Mouse (Mus musculus) liver, embryonic 12.5 days (tissue): ENCODE results near the gene Prr22. TPM values are rescaled to one million over a fixed set of nuclear protein-coding genes. Genes with fewer than 3 reads are reported as not detected.

Experiments
- ATAC-seq: fragments of 200-750 bp; cut with Nextera tagmentation; 2 replicates; pipeline ENCODE4 v1.8.0; 2017; ENCODE audit warnings: moderate number of reproducible peaks, mild to moderate bottlenecking, moderate library complexity
- H3K27ac ChIP-seq: fragments of 300-500 bp; sonication (generic); 2 replicates; pipeline ENCODE4 v1.5.1; 2016; ENCODE audit warnings: mild to moderate bottlenecking
- H3K27me3 ChIP-seq: fragments of 300-500 bp; sonication (generic); replicated peaks from 2 replicates; pipeline ENCODE4 v1.6.1; 2016; ENCODE audit warnings: mild to moderate bottlenecking, moderate library complexity
- H3K36me3 ChIP-seq: fragments of 300-500 bp; sonication (generic); 2 replicates; pipeline ENCODE4 v1.6.1; 2016; ENCODE audit warnings: mild to moderate bottlenecking, moderate library complexity
- H3K4me1 ChIP-seq: fragments of 300-500 bp; sonication (generic); 2 replicates; pipeline ENCODE4 v1.6.1; 2016
- H3K4me2 ChIP-seq: fragments of 300-500 bp; sonication (generic); 2 replicates; pipeline ENCODE4 v1.6.1; 2016; ENCODE audit warnings: mild to moderate bottlenecking, moderate library complexity
- H3K4me3 ChIP-seq: fragments of 300-500 bp; sonication (generic); 2 replicates; pipeline ENCODE4 v1.5.1; 2016; ENCODE audit warnings: mild to moderate bottlenecking, moderate library complexity
- H3K9ac ChIP-seq: fragments of 300-500 bp; sonication (generic); 2 replicates; pipeline ENCODE4 v1.6.1; 2016; ENCODE audit warnings: mild to moderate bottlenecking, moderate library complexity
- H3K9me3 ChIP-seq: fragments of 300-500 bp; sonication (generic); replicated peaks from 2 replicates; pipeline ENCODE4 v1.6.1; 2016; ENCODE audit warnings: mild to moderate bottlenecking, moderate library complexity
- WGBS: fragments of 180-500 bp; shearing (Covaris S2); methylation state at CpG from one replicate; pipeline ENCODE4 v1.1.7; 2016; ENCODE audit not compliant: insufficient replicate concordance; 5-methylcytosine and 5-hydroxymethylcytosine counted together
- polyA plus RNA-seq: library from polyadenylated mRNA; unstranded; fragments of >200 nt; fragmentation: Nextera tagmentation; extraction: Ambion mirVana; gene quantifications from 2 replicates; pipeline ENCODE4 v1.2.1, GENCODE M21; 2016

Gene Prr22
- polyA plus RNA-seq, 1 experiment from 2014 or later: 1.1 TPM

DNA sequence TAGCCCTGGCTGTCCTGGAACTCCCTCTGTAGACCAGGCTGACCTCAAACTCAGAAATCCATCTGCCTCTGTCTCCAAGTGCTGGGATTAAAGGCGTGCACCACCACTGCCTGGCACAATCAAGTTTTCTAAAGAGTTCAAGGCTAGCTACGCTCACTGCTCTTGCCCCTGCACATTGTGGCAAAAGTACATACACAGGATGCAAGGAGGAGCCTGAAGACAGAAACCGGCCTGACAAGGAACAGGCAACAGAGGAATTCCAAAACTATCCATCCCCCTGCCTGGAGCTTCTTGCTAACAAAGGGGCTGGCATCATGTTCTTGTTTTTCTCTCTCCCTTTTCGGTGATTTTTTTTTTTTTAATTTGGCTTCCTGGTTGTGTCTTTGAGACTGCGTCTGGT, 25.9 kb upstream of the Prr22 start:
- no peaks in the 10 kb centered on the region for H3K9me3 ChIP-seq
- WGBS: 39% methylated on average over 5 of the region's 5 CpGs
- no peak overlapping the region for H3K4me2 ChIP-seq
- H3K4me3 ChIP-seq: no peak overlapping the region
- no peak overlapping the region for H3K27ac ChIP-seq
- H3K9ac ChIP-seq: no peak overlapping the region
- no peaks in the 10 kb centered on the region for H3K4me1 ChIP-seq
- H3K36me3 ChIP-seq: no peaks in the 10 kb centered on the region
- no peak for ATAC-seq
- H3K27me3 ChIP-seq: peaks cover 71% of the 10 kb centered on the region

DNA sequence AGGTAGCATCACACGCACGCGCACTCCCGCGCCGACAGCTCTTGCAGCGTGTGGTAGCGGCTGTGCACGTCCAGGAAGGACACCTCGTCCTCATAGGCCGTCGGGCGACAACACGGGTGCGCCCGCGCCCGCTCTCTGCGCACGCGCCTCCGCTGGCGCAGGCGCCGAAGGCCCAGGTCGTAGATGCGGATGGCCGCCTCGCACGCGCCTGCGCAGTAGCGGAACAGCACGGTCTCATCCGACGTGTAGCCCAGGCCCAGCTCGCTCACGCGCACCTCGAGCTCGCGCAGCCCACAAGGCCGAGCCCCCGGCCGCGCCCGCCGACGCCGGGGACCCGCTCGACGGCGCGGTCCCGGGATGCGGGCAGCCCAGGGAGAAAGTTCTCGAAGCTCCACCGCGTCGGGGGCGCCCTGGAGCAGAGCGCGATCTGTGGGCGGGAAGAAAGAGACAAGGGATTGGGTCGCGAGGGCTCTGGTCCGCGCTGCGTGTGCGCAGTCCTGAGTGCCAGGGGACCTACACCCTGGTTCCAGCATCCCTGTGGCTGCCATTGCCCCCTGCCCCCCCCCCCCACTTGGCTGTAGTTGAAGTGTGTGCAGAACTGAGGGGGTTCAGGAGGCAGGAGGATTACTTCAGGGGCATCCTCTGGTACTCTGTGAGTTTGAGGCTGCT, 18.5 kb upstream of the Prr22 start:
- no peaks in the 10 kb centered on the region for H3K36me3 ChIP-seq
- no peaks in the 10 kb centered on the region for H3K9me3 ChIP-seq
- peak overlapping the region; percentile 66 for H3K4me2 ChIP-seq
- H3K9ac ChIP-seq: peak overlapping the region; percentile 45
- H3K27me3 ChIP-seq: peaks cover 98% of the 10 kb centered on the region
- 19% methylated on average over 71 of the region's 71 CpGs for WGBS
- peaks cover 37% of the 10 kb centered on the region for H3K4me1 ChIP-seq
- no peak overlapping the region for H3K27ac ChIP-seq
- peak overlapping the region; percentile 41 for H3K4me3 ChIP-seq
- ATAC-seq: peak; percentile 72

DNA sequence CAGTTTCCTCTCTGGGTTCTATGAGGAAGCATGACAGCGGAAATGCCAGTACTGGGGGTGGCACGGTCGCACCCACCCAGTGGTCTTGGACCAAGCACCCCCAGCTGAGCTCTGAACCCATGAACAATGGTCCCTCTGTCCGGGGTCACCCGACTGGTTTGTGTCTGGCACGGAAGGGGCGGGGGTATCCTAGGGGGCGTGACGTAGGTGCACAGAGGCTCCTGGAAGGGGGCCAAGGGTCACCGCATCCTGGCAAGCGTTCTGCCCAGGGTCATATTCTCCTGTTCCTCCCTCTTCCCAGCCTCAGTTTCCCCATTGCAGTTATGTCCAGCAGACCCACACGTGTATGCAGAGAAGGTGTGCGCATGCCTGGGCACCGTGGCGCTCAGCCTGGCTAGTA, 16.6 kb upstream of the Prr22 start:
- Histone ChIP-seq H3K27me3 (peaks cover 88% of the 10 kb centered on the region), H3K27ac (no peak overlapping the region), H3K36me3 (no peaks in the 10 kb centered on the region), H3K4me1 (peaks cover 56% of the 10 kb centered on the region), H3K4me2 (no peak overlapping the region), H3K4me3 (no peak overlapping the region), H3K9me3 (no peaks in the 10 kb centered on the region), H3K9ac (no peak overlapping the region)
- 32% methylated on average over 15 of the region's 15 CpGs for WGBS
- ATAC-seq: no peak

DNA sequence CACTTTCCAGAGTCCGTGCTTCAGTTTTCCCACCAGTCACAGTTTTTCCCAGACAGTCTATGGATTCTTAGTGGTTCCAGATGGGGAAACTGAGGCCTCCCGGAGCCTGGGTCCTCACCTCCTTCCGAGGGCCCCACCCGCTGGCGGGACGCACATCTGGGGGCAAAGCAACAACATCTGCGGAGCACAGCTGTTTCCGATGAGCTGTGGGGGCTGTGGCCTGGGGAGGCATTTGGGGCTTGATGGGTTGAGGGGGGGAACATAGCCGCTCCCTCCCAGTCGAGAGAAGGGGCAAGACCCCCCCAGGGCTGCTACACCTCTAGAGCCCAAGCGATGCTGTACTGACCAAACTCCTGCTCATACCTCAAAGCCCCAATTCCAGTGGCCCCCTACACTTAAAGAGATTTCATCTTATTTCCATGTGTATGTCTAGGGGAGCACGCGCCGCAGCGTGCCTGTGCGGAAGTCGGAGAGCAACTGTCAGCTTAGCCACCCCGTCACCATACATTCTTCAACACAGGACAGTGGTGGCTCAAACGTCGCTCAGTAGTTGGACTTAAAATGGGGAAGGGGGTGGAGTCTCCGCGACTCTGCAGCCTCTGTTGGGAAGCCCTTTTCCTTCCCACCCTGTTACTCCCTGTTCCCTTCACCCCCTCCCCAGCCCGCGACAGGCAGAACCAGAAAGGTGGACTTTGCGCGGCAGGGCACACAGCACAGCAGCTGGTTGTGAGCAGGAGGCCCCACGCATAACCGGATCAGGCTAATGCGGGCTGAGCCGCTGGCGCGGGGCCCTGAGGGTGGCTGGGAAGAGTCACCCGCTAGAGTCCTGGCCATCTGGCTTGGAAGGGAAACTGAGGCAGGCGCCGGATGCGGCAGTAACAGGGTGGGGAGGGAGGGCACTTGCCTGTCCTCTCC, 15.5 kb upstream of the Prr22 start:
- no peak for ATAC-seq
- no peak overlapping the region for H3K4me3 ChIP-seq
- peaks cover 66% of the 10 kb centered on the region for H3K4me1 ChIP-seq
- H3K36me3 ChIP-seq: no peaks in the 10 kb centered on the region
- H3K27ac ChIP-seq: no peak overlapping the region
- 11% methylated on average over 36 of the region's 36 CpGs for WGBS
- peak overlapping the region; percentile 40 for H3K4me2 ChIP-seq
- H3K9me3 ChIP-seq: no peaks in the 10 kb centered on the region
- peaks cover 78% of the 10 kb centered on the region for H3K27me3 ChIP-seq
- no peak overlapping the region for H3K9ac ChIP-seq

DNA sequence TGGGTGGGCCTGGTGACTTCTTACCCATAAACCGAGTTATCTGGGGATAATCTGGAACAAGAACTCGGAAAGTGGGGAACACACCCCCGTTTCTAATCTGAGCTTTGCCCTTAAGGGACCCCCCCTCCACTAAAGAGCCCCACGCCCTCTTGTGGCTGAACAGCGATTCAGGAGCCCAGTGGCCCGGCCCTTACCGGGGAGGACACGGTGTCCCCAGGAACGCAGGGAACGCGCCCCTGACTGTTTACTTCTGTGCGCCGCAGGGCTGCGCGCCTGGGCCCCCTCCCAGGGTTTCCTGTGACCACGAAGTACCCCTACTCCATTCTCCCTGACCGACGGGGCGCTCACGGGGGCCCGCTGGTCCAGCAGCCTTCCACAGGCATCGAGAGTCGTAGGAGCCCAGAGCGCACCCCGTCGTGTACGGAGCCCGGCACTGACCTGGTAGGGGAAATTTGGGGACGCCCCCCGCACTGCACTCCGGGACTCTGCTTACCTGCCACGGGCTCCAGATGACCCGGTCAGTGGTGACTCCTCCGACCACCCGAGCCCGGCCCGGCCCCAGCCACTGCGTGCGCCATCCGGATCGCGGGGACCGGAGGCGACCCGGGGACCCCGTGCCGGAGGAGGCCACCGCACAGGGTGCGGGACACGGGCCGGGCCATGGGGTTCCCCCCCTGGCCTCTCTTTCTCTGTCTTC, 13.2 kb upstream of the Prr22 start:
- H3K4me3 ChIP-seq: peak overlapping the region; percentile 60
- H3K4me2 ChIP-seq: peak overlapping the region; percentile 97
- peak overlapping the region; percentile 77 for H3K9ac ChIP-seq
- no peaks in the 10 kb centered on the region for H3K36me3 ChIP-seq
- no peak overlapping the region for H3K27ac ChIP-seq
- H3K4me1 ChIP-seq: peaks cover 74% of the 10 kb centered on the region
- 2% methylated on average over 51 of the region's 51 CpGs for WGBS
- H3K27me3 ChIP-seq: peaks cover 62% of the 10 kb centered on the region
- H3K9me3 ChIP-seq: no peaks in the 10 kb centered on the region
- ATAC-seq: peak; percentile 3; the same call in 1 of the 2 replicates

DNA sequence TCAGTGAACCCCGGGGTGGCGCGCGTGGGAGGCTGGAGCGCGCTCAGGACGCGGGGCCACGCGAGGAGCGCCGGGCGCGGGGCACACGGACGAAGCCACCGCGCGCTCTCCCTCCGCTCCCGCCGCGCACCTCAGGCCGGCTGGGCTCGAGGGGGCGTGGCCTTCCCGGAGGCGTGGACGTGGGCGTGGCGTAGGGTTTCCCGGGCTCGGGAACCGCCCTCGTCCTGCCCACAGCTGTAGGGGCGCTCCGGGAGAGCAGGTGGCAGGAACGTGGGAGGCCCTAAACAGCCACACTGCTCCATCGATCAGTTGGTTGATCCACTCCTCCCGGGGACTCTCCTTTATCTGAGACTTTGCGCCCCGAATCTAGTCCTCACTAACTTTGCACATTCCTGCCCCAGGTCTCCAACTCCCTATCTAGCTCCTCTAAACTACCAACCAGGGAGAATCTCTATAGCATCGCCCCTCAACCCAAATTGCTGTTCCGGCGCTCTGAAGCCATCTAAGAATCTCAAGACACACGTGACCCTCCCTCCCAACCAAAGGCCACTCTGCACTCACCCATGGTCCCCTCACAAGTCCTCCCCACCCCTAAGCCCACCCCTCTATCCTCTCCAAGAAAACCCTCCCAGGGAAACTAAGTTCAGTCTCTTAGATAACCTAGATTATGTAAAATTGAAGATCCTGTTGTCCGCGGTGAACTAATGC, 12.5 kb upstream of the Prr22 start, which contains the start of gene Nrtn:
Gene Nrtn (minus strand): TSS at position 115 of the 708 bp plus-strand sequence.
- WGBS: under 1% methylated on average over 48 of the region's 48 CpGs
- Histone ChIP-seq H3K4me2 (peak within 1 kb of the TSS; percentile 97), H3K27me3 (peaks cover 55% of the 10 kb centered on the region), H3K4me3 (peak within 1 kb of the TSS; percentile 60), H3K27ac (peak within 1 kb of the TSS; percentile 76), H3K36me3 (no peaks in the 10 kb centered on the region), H3K9me3 (no peaks in the 10 kb centered on the region), H3K4me1 (peaks cover 74% of the 10 kb centered on the region), H3K9ac (peak within 1 kb of the TSS; percentile 77)
- peak; percentile 65 for ATAC-seq

DNA sequence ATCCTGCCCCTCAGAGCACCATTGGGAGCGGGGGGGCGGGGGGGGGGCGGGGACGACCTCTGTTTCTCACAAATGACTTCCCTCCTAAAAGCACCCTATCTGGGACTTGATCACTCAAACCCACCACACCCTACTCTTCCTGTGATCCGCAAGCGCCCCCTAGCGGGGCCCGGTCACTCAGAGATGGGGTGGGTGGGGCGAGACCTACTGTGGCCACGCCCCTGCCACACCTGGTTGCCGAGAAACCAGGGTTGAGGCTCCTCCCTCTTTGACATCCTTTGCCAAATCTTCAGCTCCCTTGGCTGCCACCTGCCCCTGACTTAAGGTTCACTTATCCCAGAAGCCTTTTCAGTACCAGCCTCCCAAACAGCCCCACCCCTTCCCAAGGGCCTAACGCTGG, 11.9 kb upstream of the Prr22 start:
- Histone ChIP-seq H3K9ac (peak overlapping the region; percentile 55; the same call in 1 of the 2 replicates), H3K4me3 (peak overlapping the region; percentile 60), H3K4me2 (peak overlapping the region; percentile 97), H3K27ac (peak overlapping the region; percentile 76), H3K4me1 (peaks cover 79% of the 10 kb centered on the region), H3K36me3 (no peaks in the 10 kb centered on the region), H3K27me3 (peaks cover 49% of the 10 kb centered on the region), H3K9me3 (no peaks in the 10 kb centered on the region)
- peak; percentile 12; the same call in 1 of the 2 replicates for ATAC-seq
- WGBS: 7% methylated on average over 12 of the region's 12 CpGs

DNA sequence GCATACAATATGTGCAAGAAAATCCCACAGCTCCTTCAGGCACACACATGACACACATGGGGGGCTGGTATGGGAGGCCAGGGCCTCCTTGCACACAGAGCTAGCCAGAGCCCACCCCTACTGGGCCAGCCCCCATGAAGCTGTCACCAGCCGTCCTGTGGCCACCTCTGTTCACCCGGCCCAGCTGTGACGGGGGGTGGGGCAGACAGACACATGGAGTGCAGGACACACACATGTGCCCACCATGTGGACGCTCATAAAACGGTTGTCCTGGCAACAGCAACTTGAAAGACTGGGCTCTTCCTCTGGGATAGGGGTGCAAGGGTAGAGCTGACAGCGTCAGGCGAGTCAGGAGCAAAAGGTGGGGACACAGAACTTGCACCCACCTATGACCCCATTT, 10.8 kb upstream of the Prr22 start:
- Histone ChIP-seq H3K36me3 (no peaks in the 10 kb centered on the region), H3K4me3 (no peak overlapping the region), H3K27ac (no peak overlapping the region), H3K9ac (no peak overlapping the region), H3K9me3 (no peaks in the 10 kb centered on the region), H3K4me1 (peaks cover 83% of the 10 kb centered on the region), H3K4me2 (no peak overlapping the region), H3K27me3 (peaks cover 38% of the 10 kb centered on the region)
- no peak for ATAC-seq
- WGBS: 58% methylated on average over 7 of the region's 7 CpGs

DNA sequence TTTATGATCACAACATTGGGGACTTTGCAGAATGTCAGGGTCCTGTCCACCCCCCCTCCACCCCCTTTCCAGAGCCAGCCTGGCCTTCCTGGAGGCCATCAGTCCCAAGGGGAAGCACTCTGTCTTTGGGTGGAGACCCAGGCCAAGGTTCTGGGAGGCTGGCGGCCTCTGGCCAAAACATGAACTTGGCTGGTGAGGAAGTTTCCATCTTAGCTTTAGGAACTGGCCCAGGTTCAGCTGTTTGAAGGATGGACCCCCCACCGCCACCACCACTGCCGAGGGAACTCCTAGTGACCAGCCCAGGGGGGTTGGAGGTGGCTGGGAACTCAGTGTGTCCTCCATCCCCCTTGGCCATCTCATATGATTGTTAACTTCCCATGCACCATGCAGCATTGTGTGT, 9.0 kb upstream of the Prr22 start:
- Histone ChIP-seq H3K9ac (peak overlapping the region; percentile 73; the same call in 1 of the 2 replicates), H3K36me3 (no peaks in the 10 kb centered on the region), H3K27me3 (peaks cover 20% of the 10 kb centered on the region), H3K27ac (peak overlapping the region; percentile 94), H3K9me3 (no peaks in the 10 kb centered on the region), H3K4me1 (peaks cover 80% of the 10 kb centered on the region), H3K4me2 (peak overlapping the region; percentile 94), H3K4me3 (no peak overlapping the region)
- 63% methylated on average over 3 of the region's 3 CpGs for WGBS
- ATAC-seq: no peak

DNA sequence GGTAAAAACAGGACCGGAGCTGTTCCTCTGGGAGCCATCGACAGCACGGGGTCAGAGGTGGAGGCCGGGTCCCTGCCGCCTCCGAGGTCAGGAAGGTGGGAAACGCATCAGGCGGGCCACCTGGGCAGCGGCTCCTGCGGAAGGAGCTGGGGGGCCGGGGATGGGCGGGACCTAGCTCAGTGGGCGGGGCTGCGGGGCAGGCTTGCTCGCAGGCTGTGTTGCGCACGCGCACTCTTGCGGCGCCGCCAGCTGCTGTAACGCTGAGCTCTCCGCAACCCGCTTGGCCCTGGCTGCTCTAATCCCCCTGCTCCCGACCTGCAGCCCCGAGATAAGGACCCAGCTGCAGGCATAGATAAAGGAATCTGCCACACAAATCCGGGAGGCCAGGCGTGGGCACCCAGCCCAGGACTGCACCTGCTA, 8.0 kb upstream of the Prr22 start:
- Histone ChIP-seq H3K9me3 (no peaks in the 10 kb centered on the region), H3K27ac (peak overlapping the region; percentile 94), H3K4me1 (peaks cover 73% of the 10 kb centered on the region), H3K4me3 (peak overlapping the region; percentile 61), H3K9ac (peak overlapping the region; percentile 73), H3K27me3 (peaks cover 10% of the 10 kb centered on the region), H3K36me3 (peaks cover 8% of the 10 kb centered on the region), H3K4me2 (peak overlapping the region; percentile 94)
- under 1% methylated on average over 28 of the region's 28 CpGs for WGBS
- ATAC-seq: peak; percentile 75
